Mouse (Mus musculus) ES-E14 (cell line): Measurements from ENCODE around the gene Clca3a1.

Experiments
- ZC3H11A ChIP-seq: IDR thresholded peaks from 2 replicates; pipeline ENCODE4 v1.6.1; 2012; ENCODE audit warnings: low read depth, mild to moderate bottlenecking, inconsistent platforms, low read length, borderline replicate concordance
- ZNF384 ChIP-seq: IDR thresholded peaks from 2 replicates; pipeline ENCODE4 v1.6.1; 2012; ENCODE audit warnings: low read depth, low read length, inconsistent platforms

- TF ChIP-seq ZC3H11A = peak; percentile 5; the same call in 1 of the 2 replicates
- TF ChIP-seq ZNF384 = no peak
Observed at GRCm38 (mm10) chr3:144723455-144723854, 37.3 kb downstream of the Clca3a1 start.
